Mouse (Mus musculus): Measurements from ENCODE around the gene Gstp3. TPM values are rescaled to one million over a fixed set of nuclear protein-coding genes. Genes with fewer than 3 reads are reported as not detected.
"Not testable (repeated sequence)": the region's sequence is repeated elsewhere in the genome, so short reads cannot be mapped to it uniquely, and the experiment has no call there.

Gstp3 gene
- total RNA-seq, 2 experiments from 2014 or later, result not detected

- DNase-seq, result not testable (repeated sequence)
Measured at GRCm38 (mm10) chr19:4037154-4037787, 22.1 kb downstream of the Gstp3 start.

DNA sequence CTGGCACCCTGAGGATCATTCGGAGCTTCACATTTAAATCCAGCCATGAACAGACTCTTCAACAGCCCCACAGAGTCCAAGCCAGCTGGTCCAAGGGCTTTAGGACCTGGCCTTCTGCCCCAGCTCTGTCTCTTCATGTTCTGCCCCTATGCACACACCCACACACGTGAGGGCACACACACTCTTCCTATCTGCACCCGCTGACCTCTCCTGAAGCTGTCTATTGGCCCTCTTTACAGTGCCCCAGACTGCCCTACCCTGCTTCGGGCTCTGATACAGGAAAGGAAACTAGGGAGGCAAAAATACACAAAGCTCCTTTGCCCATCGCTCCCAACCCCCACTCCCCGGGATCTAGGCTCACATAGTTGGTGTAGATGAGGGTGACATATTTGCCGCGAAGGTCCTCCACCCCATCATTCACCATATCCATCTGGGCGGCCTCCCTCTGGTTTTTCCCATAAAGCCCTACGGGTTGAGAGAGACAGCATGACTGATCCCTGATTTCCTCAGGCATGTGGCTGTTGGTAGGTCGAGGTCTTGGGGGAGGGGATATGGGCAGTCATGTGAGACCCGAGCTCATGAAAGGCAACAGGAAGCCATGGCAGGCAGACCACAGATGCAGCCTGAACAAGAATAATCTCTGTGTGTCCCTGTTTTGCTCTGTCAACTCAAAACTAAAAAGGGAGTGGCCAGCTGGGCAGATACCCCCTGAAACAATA is 22.9 kb downstream of the Gstp3 start:
- no peak for DNase-seq

- DNase-seq, result no peak
Measured at GRCm38 (mm10) chr19:4033742-4034141, 25.6 kb downstream of the Gstp3 start.

DNA sequence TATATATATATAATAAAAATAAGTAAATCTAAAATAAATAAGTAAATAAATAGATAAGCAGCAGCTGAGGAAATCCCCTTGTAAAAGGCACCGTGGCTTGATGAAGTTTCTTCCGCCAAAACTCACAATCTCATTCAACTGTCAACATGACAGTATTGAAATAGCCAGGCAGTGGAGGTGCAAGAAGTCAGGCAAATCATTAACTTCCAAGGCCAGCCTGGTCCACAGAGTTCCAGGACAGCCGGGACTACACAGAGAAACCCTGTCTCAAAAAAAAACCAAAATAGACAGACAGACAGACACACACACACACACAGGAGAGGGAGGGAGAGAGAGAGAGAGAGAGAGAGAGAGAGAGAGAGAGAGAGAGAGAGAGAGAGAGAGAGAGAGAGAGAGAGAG is 26.1 kb downstream of the Gstp3 start:
- DNase-seq, result no peak

DNA sequence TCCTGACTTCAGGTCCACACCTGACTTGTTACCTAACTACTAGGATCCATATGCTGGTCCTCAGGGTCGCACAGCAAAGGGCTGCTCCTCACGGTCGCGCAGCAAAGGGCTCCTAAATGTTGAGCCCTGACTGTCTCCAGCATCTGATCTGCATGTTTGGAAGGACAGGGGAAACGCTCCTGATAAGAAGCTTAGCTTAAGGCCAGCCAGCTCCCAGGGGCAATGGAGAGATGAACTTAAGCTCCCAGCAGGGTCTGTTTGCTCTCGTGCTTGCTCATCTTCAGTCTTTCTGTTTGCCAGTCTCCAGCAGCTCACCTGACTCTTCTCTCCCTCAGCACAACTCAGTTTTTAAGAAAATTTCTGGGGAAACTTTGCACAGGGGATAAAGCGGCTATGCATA is 26.7 kb downstream of the Gstp3 start:
- DNase-seq, result no peak

GRCm38 (mm10) chr19:4027576-4027975 is 31.8 kb downstream of the Gstp3 start:
- no peak for DNase-seq

- no peak for DNase-seq
Measured at GRCm38 (mm10) chr19:4023185-4023584, 36.2 kb downstream of the Gstp3 start.

- DNase-seq, result peak; percentile 71 to 77
Measured at GRCm38 (mm10) chr19:4018743-4019583, 40.4 kb downstream of the Gstp3 start.

GRCm38 (mm10) chr19:4017921-4018587 is 41.3 kb downstream of the Gstp3 start:
- DNase-seq, result no peak

- DNase-seq, result no peak
Measured at GRCm38 (mm10) chr19:4015635-4016034, 43.7 kb downstream of the Gstp3 start.

DNA sequence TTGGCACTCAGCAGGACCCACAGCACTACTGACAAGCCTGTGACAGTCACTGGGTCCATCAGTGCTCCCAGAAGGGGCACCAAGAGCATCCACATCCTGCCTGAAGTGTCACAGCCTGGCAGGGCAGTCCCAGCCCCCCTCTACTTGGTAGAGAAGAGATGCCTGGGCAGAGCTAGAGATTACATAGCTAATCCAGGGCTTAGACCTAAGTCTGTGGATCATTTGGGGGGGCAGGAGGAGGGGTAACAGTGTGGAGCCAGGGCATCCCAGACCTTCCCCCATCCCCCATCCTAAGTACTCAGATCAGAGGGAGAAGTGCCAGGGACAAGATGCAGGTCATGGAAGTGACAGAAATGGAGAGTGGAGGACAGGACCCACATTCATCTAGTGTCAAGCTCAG is 44.6 kb downstream of the Gstp3 start:
- no peak for DNase-seq

GRCm38 (mm10) chr19:4013066-4013465 is 46.3 kb downstream of the Gstp3 start:
- DNase-seq, result no peak

DNA sequence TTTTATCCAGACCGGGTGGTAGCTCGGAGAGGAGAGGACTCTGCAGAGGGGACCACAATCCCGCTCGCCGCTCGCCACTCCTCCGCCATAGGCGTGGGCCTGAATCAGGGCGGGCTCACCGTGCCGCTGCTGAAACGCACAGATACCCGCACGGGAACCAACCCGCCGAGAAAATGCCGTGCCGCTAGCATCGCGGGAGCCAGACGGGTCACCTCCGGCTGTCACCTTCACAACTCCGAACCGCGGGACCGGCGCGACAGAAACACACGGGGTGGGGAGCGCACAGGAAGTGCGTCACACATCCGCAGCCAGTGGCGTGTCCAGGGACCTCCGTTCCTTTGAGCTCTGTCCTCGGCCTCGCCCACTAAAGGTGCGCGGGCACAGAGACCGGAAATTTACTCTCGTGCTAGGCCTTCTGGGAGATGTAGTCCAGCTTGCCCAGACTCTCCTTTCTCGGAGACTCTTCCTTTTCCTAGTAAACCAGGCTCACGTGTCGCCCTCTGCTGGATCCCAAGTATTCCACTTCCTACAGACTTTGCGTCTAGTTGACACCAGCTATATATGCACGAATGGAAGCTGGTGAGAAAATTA is 46.8 kb downstream of the Gstp3 start, which contains the start of gene Ndufv1:
TSS of gene Ndufv1 (minus strand) at position 375 of the 591 bp plus-strand sequence.
- peak; percentile 96 to 98 for DNase-seq

GRCm38 (mm10) chr19:4011086-4011485 is 48.3 kb downstream of the Gstp3 start:
- DNase-seq, result no peak

Other genes starting within 250 kb of the Gstp3 start
- gene Chka, start 207.8 kb downstream of the Gstp3 start, total RNA-seq (2021), result 100 to 1,000 TPM; 106 to 122 TPM
- gene Tcirg1, start 152.4 kb downstream of the Gstp3 start, total RNA-seq (2021), result 10 to 100 TPM; 20.2 to 22.4 TPM
- gene Ndufs8, start 146.8 kb downstream of the Gstp3 start, total RNA-seq (2021), result 100 to 1,000 TPM; 133 to 144 TPM
- 1 to 10 TPM; 2.8 to 3.0 TPM for gene Aldh3b1, start 129.8 kb downstream of the Gstp3 start, total RNA-seq (2021)
- 10 to 100 TPM; 14.2 to 14.5 TPM for gene Unc93b1, start 124.4 kb downstream of the Gstp3 start, total RNA-seq (2021)
- not detected for gene Aldh3b3, start 100.9 kb downstream of the Gstp3 start, total RNA-seq (2021)
- under 1 TPM; 0.72 to 0.86 TPM for gene Aldh3b2, start 87.2 kb downstream of the Gstp3 start, total RNA-seq (2021)
- gene Acy3, start 73.0 kb downstream of the Gstp3 start, total RNA-seq (2021), result 1 to 10 TPM; 1.4 TPM
- gene Tbx10, start 66.8 kb downstream of the Gstp3 start, total RNA-seq (2021), result not detected
- gene Nudt8, start 59.0 kb downstream of the Gstp3 start, total RNA-seq (2021), result 10 to 100 TPM in 1 of 2 experiments, 1 to 10 TPM in 1; 8.2 to 11.1 TPM
- 1 to 10 TPM; 1.4 to 2.1 TPM for gene Gm49405, start 58.9 kb downstream of the Gstp3 start, total RNA-seq (2021)
- 1 to 10 TPM; 4.2 to 4.4 TPM for gene Doc2g, start 56.3 kb downstream of the Gstp3 start, total RNA-seq (2021)
- 100 to 1,000 TPM; 238 to 250 TPM for gene Ndufv1, start 46.8 kb downstream of the Gstp3 start, total RNA-seq (2021)
- gene Gstp1, start 21.6 kb downstream of the Gstp3 start, total RNA-seq (2021), result 100 to 1,000 TPM; 377 to 393 TPM
- gene Gstp2, start 13.5 kb downstream of the Gstp3 start, total RNA-seq (2021), result 10 to 100 TPM; 36.3 to 43.5 TPM
- gene Cabp2, start 22.0 kb upstream of the Gstp3 start, total RNA-seq (2021), result not detected
- 10 to 100 TPM; 29.7 to 46.0 TPM for gene Cdk2ap2, start 37.6 kb upstream of the Gstp3 start, total RNA-seq (2021)
- gene Pitpnm1, start 40.4 kb upstream of the Gstp3 start, total RNA-seq (2021), result 100 to 1,000 TPM; 169 to 174 TPM
- gene Aip, start 66.3 kb upstream of the Gstp3 start, total RNA-seq (2021), result 100 to 1,000 TPM; 108 to 128 TPM
- under 1 TPM; 0.10 TPM for gene Gpr152, start 80.2 kb upstream of the Gstp3 start, total RNA-seq (2021)
- gene Cabp4, start 84.5 kb upstream of the Gstp3 start, total RNA-seq (2021), result under 1 TPM; 0.17 to 0.28 TPM
- 10 to 100 TPM; 83.8 to 90.0 TPM for gene Coro1b, start 89.0 kb upstream of the Gstp3 start, total RNA-seq (2021)
- 1 to 10 TPM; 1.6 to 3.8 TPM for gene Ptprcap, start 94.0 kb upstream of the Gstp3 start, total RNA-seq (2021)
- 10 to 100 TPM; 34.5 to 45.1 TPM for gene Rps6kb2, start 103.8 kb upstream of the Gstp3 start, total RNA-seq (2021)
- gene Carns1, start 115.9 kb upstream of the Gstp3 start, total RNA-seq (2021), result 1 to 10 TPM; 7.1 to 9.9 TPM
- gene Tbc1d10c, start 131.7 kb upstream of the Gstp3 start, total RNA-seq (2021), result 1 to 10 TPM in 1 of 2 experiments, under 1 TPM in 1; 0.56 to 1.3 TPM
- 100 to 1,000 TPM; 255 to 265 TPM for gene Ppp1ca, start 132.5 kb upstream of the Gstp3 start, total RNA-seq (2021)
- 1 to 10 TPM; 5.5 to 7.1 TPM for gene Rad9a, start 142.1 kb upstream of the Gstp3 start, total RNA-seq (2021)
- gene Clcf1, start 154.7 kb upstream of the Gstp3 start, total RNA-seq (2021), result under 1 TPM; 0.32 to 0.83 TPM
- not detected for gene AC109138.7, start 154.8 kb upstream of the Gstp3 start, total RNA-seq (2021)
- gene Pold4, start 172.3 kb upstream of the Gstp3 start, total RNA-seq (2021), result 10 to 100 TPM; 12.4 to 16.6 TPM
- gene Ssh3, start 209.6 kb upstream of the Gstp3 start, total RNA-seq (2021), result 10 to 100 TPM; 53.4 to 59.5 TPM
- 10 to 100 TPM; 65.2 to 66.9 TPM for gene Ankrd13d, start 223.6 kb upstream of the Gstp3 start, total RNA-seq (2021)
- 100 to 1,000 TPM; 195 to 208 TPM for gene Grk2, start 246.7 kb upstream of the Gstp3 start, total RNA-seq (2021)